Mouse (Mus musculus) CH12.LX (cell line): ENCODE measurements around the gene Fkbp14. TPM values are rescaled to one million over a fixed set of nuclear protein-coding genes. Genes with fewer than 3 reads are reported as not detected.

ENCODE experiments used
- DNase-seq: peaks from one replicate; pipeline ENCODE4 v3.0.0-alpha.2; 2013; ENCODE audit errors: extremely low read depth
- H3K27ac ChIP-seq: 2 replicates; pipeline ENCODE4 v1.5.1; 2012; ENCODE audit warnings: low read depth, mild to moderate bottlenecking, control low read depth, moderate library complexity; ENCODE audit not compliant: insufficient read depth
- H3K27me3 ChIP-seq: replicated peaks from 2 replicates; pipeline ENCODE3; 2012; ENCODE audit warnings: inconsistent platforms
- H3K36me3 ChIP-seq, 2 experiments: replicated peaks in 1 of 2; 2 replicates each; pipeline versions ENCODE3 to v1.6.1; 2012; ENCODE audit warnings: inconsistent platforms in 1 of 2, low read length in 1 of 2, mild to moderate bottlenecking in 1 of 2, mixed read lengths in 1 of 2, moderate library complexity in 1 of 2; ENCODE audit not compliant: control insufficient read depth in 1 of 2, insufficient read depth in 1 of 2
- H3K4me1 ChIP-seq, 2 experiments: 2 replicates each; pipeline ENCODE4 v1.6.1; 2012; ENCODE audit warnings: inconsistent platforms in 1 of 2, moderate library complexity in 1 of 2; ENCODE audit not compliant: insufficient read depth in 2 of 2, control insufficient read depth in 1 of 2
- H3K4me2 ChIP-seq: 2 replicates; pipeline ENCODE4 v1.6.1; 2012; ENCODE audit warnings: low read depth, mild to moderate bottlenecking, control low read depth; ENCODE audit not compliant: poor library complexity, insufficient read depth, severe bottlenecking
- H3K4me3 ChIP-seq, 3 experiments: fragments of 150-350 bp in 1 of 3; sonication (generic) in 1 of 3; replicated peaks in 1 of 3; 2 replicates each; pipeline versions ENCODE3 to v1.5.1; 2011 to 2012; ENCODE audit warnings: low read depth in 2 of 3, low read length in 2 of 3, mild to moderate bottlenecking in 2 of 3, moderate library complexity in 2 of 3, control low read depth in 1 of 3, improper control_type of control experiment in 1 of 3, inconsistent platforms in 1 of 3, mixed read lengths in 1 of 3; ENCODE audit not compliant: poor library complexity in 1 of 3
- H3K79me2 ChIP-seq: replicated peaks from 2 replicates; pipeline ENCODE4 v1.6.1; 2012; ENCODE audit warnings: mild to moderate bottlenecking, moderate library complexity; ENCODE audit not compliant: control insufficient read depth, poor library complexity, insufficient read depth, severe bottlenecking; ENCODE audit errors: extremely low read depth
- H3K9ac ChIP-seq: 2 replicates; pipeline ENCODE4 v1.6.1; 2012; ENCODE audit warnings: low read depth, mild to moderate bottlenecking, control low read depth, moderate library complexity; ENCODE audit not compliant: insufficient read depth
- H3K9me3 ChIP-seq: replicated peaks from 2 replicates; pipeline ENCODE3; 2012; ENCODE audit warnings: low read length, inconsistent platforms, mixed read lengths
- BHLHE40 ChIP-seq: IDR thresholded peaks from 2 replicates; pipeline ENCODE4 v1.6.1; 2011; ENCODE audit warnings: mild to moderate bottlenecking, low read depth, low read length, improper control_type of control experiment
- CHD1 ChIP-seq: IDR thresholded peaks from 2 replicates; pipeline ENCODE4 v1.6.1; 2012; ENCODE audit warnings: low read depth, low read length, improper control_type of control experiment, inconsistent platforms
- CHD2 ChIP-seq: IDR thresholded peaks from 2 replicates; pipeline ENCODE4 v1.6.1; 2011; ENCODE audit warnings: low read length, improper control_type of control experiment
- GABPA ChIP-seq: IDR thresholded peaks from 2 replicates; pipeline ENCODE4 v1.6.1; 2012; ENCODE audit warnings: low read depth, low read length, improper control_type of control experiment, inconsistent platforms; ENCODE audit not compliant: insufficient replicate concordance
- HCFC1 ChIP-seq: IDR thresholded peaks from 2 replicates; pipeline ENCODE4 v1.6.1; 2012; ENCODE audit warnings: low read depth, mild to moderate bottlenecking, inconsistent platforms, low read length, improper control_type of control experiment
- IRF4 ChIP-seq: IDR thresholded peaks from 2 replicates; pipeline ENCODE4 v1.6.1; 2014; ENCODE audit warnings: low read depth, mild to moderate bottlenecking, inconsistent platforms, low read length, improper control_type of control experiment
- JUN ChIP-seq: IDR thresholded peaks from 2 replicates; pipeline ENCODE4 v1.6.1; 2011; ENCODE audit warnings: low read depth, mild to moderate bottlenecking, low read length, improper control_type of control experiment, moderate library complexity; ENCODE audit not compliant: insufficient read depth
- JUND ChIP-seq: conservative IDR thresholded peaks from 2 replicates; pipeline ENCODE4 v1.6.1; 2011; ENCODE audit warnings: low read depth, low read length, improper control_type of control experiment
- MAFK ChIP-seq: IDR thresholded peaks from 2 replicates; pipeline ENCODE4 v1.6.1; 2011; ENCODE audit warnings: low read length, improper control_type of control experiment; ENCODE audit not compliant: insufficient replicate concordance
- MAX ChIP-seq: IDR thresholded peaks from 2 replicates; pipeline ENCODE4 v1.6.1; 2011; ENCODE audit warnings: low read length, improper control_type of control experiment
- MAZ ChIP-seq: IDR thresholded peaks from 2 replicates; pipeline ENCODE4 v1.6.1; 2012; ENCODE audit warnings: low read depth, mild to moderate bottlenecking, inconsistent platforms, low read length, improper control_type of control experiment, moderate library complexity
- MEF2A ChIP-seq: IDR thresholded peaks from 2 replicates; pipeline ENCODE4 v1.6.1; 2014; ENCODE audit warnings: low read depth, mild to moderate bottlenecking, inconsistent platforms, low read length, improper control_type of control experiment, borderline replicate concordance
- NRF1 ChIP-seq: IDR thresholded peaks from 2 replicates; pipeline ENCODE4 v1.6.1; 2014; ENCODE audit warnings: low read depth, mild to moderate bottlenecking, inconsistent platforms, low read length, improper control_type of control experiment, moderate library complexity
- PAX5 ChIP-seq: IDR thresholded peaks from 2 replicates; pipeline ENCODE4 v1.6.1; 2012; ENCODE audit warnings: low read length, inconsistent platforms, mixed read lengths
- RCOR1 ChIP-seq: conservative IDR thresholded peaks from 2 replicates; pipeline ENCODE4 v1.6.1; 2012; ENCODE audit warnings: low read depth, mild to moderate bottlenecking, inconsistent platforms, low read length, improper control_type of control experiment
- SMC3 ChIP-seq: IDR thresholded peaks from 2 replicates; pipeline ENCODE4 v1.6.1; 2011; ENCODE audit warnings: low read depth, low read length, improper control_type of control experiment
- TBP ChIP-seq: conservative IDR thresholded peaks from 2 replicates; pipeline ENCODE4 v1.6.1; 2011; ENCODE audit warnings: low read depth, low read length, improper control_type of control experiment
- TCF12 ChIP-seq: IDR thresholded peaks from 2 replicates; pipeline ENCODE4 v1.6.1; 2014; ENCODE audit warnings: low read depth, mild to moderate bottlenecking, inconsistent platforms, low read length, improper control_type of control experiment
- USF2 ChIP-seq: conservative IDR thresholded peaks from 2 replicates; pipeline ENCODE4 v1.6.1; 2011; ENCODE audit warnings: low read depth, low read length, improper control_type of control experiment
- ZC3H11A ChIP-seq: IDR thresholded peaks from 2 replicates; pipeline ENCODE4 v1.6.1; 2012; ENCODE audit warnings: low read depth, mild to moderate bottlenecking, inconsistent platforms, low read length, improper control_type of control experiment
- ZKSCAN1 ChIP-seq: IDR thresholded peaks from 2 replicates; pipeline ENCODE4 v1.6.1; 2012; ENCODE audit warnings: low read depth, inconsistent platforms, low read length, improper control_type of control experiment, borderline replicate concordance
- ZMIZ1 ChIP-seq: IDR thresholded peaks from 2 replicates; pipeline ENCODE4 v1.6.1; 2012; ENCODE audit warnings: low read depth, mild to moderate bottlenecking, inconsistent platforms, low read length, improper control_type of control experiment
- dilution Hi-C: fragments of 300-500 bp; cut with MboI; formaldehyde crosslinking; loops from 2 replicates; pipeline ENCODE4 v1.14.3; 2020; ENCODE audit warnings: low sequenced_read_pairs; ENCODE audit not compliant: extremely low pct_unique_long_range_greater_than_20kb, extremely low pct_ligation_motif_present
- in situ Hi-C: fragments of 300-500 bp; cut with MboI; formaldehyde crosslinking; loops from 3 replicates; pipeline ENCODE4 v1.14.3; 2019; ENCODE audit warnings: low sequenced_read_pairs, low pct_ligation_motif_present, low pct_unique_long_range_greater_than_20kb, mixed read lengths
- polyA plus RNA-seq: library from polyadenylated mRNA; unstranded; fragments of >175 nt; gene quantifications from 2 replicates; pipeline ENCODE4 v1.2.1, GENCODE M21; 2012; ENCODE audit warnings: low read depth; ENCODE audit not compliant: insufficient read length
- total RNA-seq, 2 experiments: library from RNA; depleted of rRNA; stranded (reverse); fragments of 300-350 nt in 1 of 2; fragments of >200 nt in 1 of 2; gene quantifications; 2 replicates each; pipeline ENCODE4 v1.2.3; 2012 to 2014

Fkbp14 gene
- total and polyA plus RNA-seq, 3 experiments, result 0.50 to 0.95 (median 0.68) TPM

- Histone ChIP-seq H3K27me3 (no peaks in the 10 kb centered on the region), H3K4me1 (no peaks in the 10 kb centered on the region), H3K4me3 (no peak overlapping the region), H3K36me3 (peaks cover 0 to 6% of the 10 kb centered on the region in 2 experiments), H3K27ac (no peak overlapping the region), H3K9me3 (peaks cover 4% of the 10 kb centered on the region), H3K4me2 (no peak overlapping the region), H3K79me2 (no peaks in the 10 kb centered on the region), H3K9ac (no peak overlapping the region)
- in situ Hi-C loops (no loop called here), dilution Hi-C loops (no loop called here)
- DNase-seq, result no peak
- TF ChIP-seq BHLHE40 (no peak), CHD1 (no peak), ZKSCAN1 (no peak), MEF2A (no peak), PAX5 (no peak), ZC3H11A (no peak), SMC3 (no peak), GABPA (no peak), RCOR1 (no peak), TCF12 (no peak), TBP (no peak), IRF4 (no peak), HCFC1 (no peak), NRF1 (no peak), MAZ (no peak), JUND (no peak), JUN (no peak)
These were observed 7.0 kb upstream of the Fkbp14 start for GRCm38 (mm10) chr6:54604001-54604715.

- H3K27me3 ChIP-seq, result no peaks in the 10 kb centered on the region
- no peak overlapping the region for H3K4me2 ChIP-seq
- H3K4me3 ChIP-seq, result no peak overlapping the region
- no peak overlapping the region for H3K27ac ChIP-seq
- in situ Hi-C loops (no loop called here), dilution Hi-C loops (no loop called here)
- TF ChIP-seq ZMIZ1 (no peak), ZKSCAN1 (no peak), JUN (no peak), ZC3H11A (no peak), PAX5 (no peak), NRF1 (no peak), SMC3 (no peak), BHLHE40 (no peak), USF2 (no peak), MAX (no peak), CHD2 (no peak), MAFK (no peak)
- no peaks in the 10 kb centered on the region for H3K79me2 ChIP-seq
- DNase-seq, result no peak
- no peak overlapping the region for H3K9ac ChIP-seq
- no peaks in the 10 kb centered on the region for H3K4me1 ChIP-seq
- H3K9me3 ChIP-seq, result peaks cover 4% of the 10 kb centered on the region
- peaks cover 0 to 6% of the 10 kb centered on the region in 2 experiments for H3K36me3 ChIP-seq
These were observed 5.8 kb upstream of the Fkbp14 start for GRCm38 (mm10) chr6:54602891-54603290.
